Mouse (Mus musculus) bone marrow, adult 2 months (tissue): ENCODE results near the gene Bcap29. TPM values are rescaled to one million over a fixed set of nuclear protein-coding genes. Genes with fewer than 3 reads are reported as not detected.

Experiments
- H3K27ac ChIP-seq: fragments of 200-500 bp; 2 replicates; pipeline ENCODE4 v1.5.1; 2012; ENCODE audit warnings: low read depth, mild to moderate bottlenecking, control low read depth, inconsistent platforms, low read length; ENCODE audit not compliant: control insufficient read depth, poor library complexity, insufficient read depth
- H3K4me1 ChIP-seq: fragments of 200-500 bp; 2 replicates; pipeline ENCODE4 v1.6.1; 2011; ENCODE audit warnings: low read length; ENCODE audit not compliant: control insufficient read depth, insufficient read depth
- H3K4me3 ChIP-seq: fragments of 200-500 bp; replicated peaks from 2 replicates; pipeline ENCODE3; 2011; ENCODE audit warnings: mild to moderate bottlenecking, low read depth, low read length, control low read depth; ENCODE audit not compliant: control insufficient read depth
- CTCF ChIP-seq: fragments of 200-500 bp; IDR thresholded peaks from 2 replicates; pipeline ENCODE4 v1.5.1; 2011; ENCODE audit warnings: low read length, control low read depth; ENCODE audit not compliant: control insufficient read depth, insufficient read depth
- POLR2A ChIP-seq: fragments of 200-500 bp; IDR thresholded peaks from 2 replicates; pipeline ENCODE4 v1.6.1; 2011; ENCODE audit warnings: low read depth, mild to moderate bottlenecking, control low read depth, low read length, borderline replicate concordance; ENCODE audit not compliant: control insufficient read depth
- WGBS: fragments of 180-500 bp; shearing (Covaris S2); methylation state at CpG from one replicate; pipeline ENCODE4 v1.1.7; 2018; 5-methylcytosine and 5-hydroxymethylcytosine counted together
- polyA plus RNA-seq: library from polyadenylated mRNA; stranded (reverse); fragments of >200 nt; gene quantifications from 2 replicates; pipeline ENCODE4 v1.2.4, GENCODE M21; 2011; ENCODE audit warnings: low replicate concordance; ENCODE audit not compliant: missing spikeins, insufficient read depth, insufficient read length

The Bcap29 gene
- 10.4 and 12.6 TPM in 2 replicates for polyA plus RNA-seq

- peak within 1 kb of the TSS; percentile 35 for H3K27ac ChIP-seq
- no peak for TF ChIP-seq POLR2A
- no peak for TF ChIP-seq CTCF
- 2% methylated on average over 73 of the region's 73 CpGs for WGBS
- H3K4me1 ChIP-seq, result no peaks in the 10 kb centered on the region; the same call in 1 of the 2 replicates
- H3K4me3 ChIP-seq, result peak within 1 kb of the TSS; percentile 80
Observed at GRCm38 (mm10) chr12:31634343-31635239, at the start of gene Bcap29. Bcap29 (minus strand) TSS chr12:31634658.

- 72% methylated on average over 3 of the region's 3 CpGs for WGBS
- H3K27ac ChIP-seq, result no peak overlapping the region
- H3K4me3 ChIP-seq, result no peak overlapping the region
- no peaks in the 10 kb centered on the region for H3K4me1 ChIP-seq
- no peak for TF ChIP-seq POLR2A
- no peak for TF ChIP-seq CTCF
Observed at GRCm38 (mm10) chr12:31667187-31667586, 32.7 kb upstream of the Bcap29 start.

GRCm38 (mm10) chr12:31665999-31666398, 31.5 kb upstream of the Bcap29 start:
- Histone ChIP-seq H3K4me3 (no peak overlapping the region), H3K27ac (no peak overlapping the region), H3K4me1 (no peaks in the 10 kb centered on the region)
- TF ChIP-seq POLR2A, result no peak
- TF ChIP-seq CTCF, result no peak
- 86% methylated on average over 6 of the region's 6 CpGs for WGBS

GRCm38 (mm10) chr12:31656841-31657240, 22.4 kb upstream of the Bcap29 start:
- H3K27ac ChIP-seq, result no peak overlapping the region
- WGBS, result 93% methylated on average over 2 of the region's 2 CpGs

GRCm38 (mm10) chr12:31654965-31655477, 20.6 kb upstream of the Bcap29 start:
- TF ChIP-seq POLR2A, result no peak
- peak overlapping the region; percentile 70 for H3K27ac ChIP-seq
- peak overlapping the region; percentile 100 for H3K4me3 ChIP-seq
- WGBS, result under 1% methylated on average over 29 of the region's 29 CpGs
- H3K4me1 ChIP-seq, result no peaks in the 10 kb centered on the region; the same call in 1 of the 2 replicates

More at GRCm38 (mm10) chr12:31656841-31657240, 22.4 kb upstream of the Bcap29 start:
- TF ChIP-seq CTCF, result no peak
- no peak for TF ChIP-seq POLR2A
- Histone ChIP-seq H3K4me3 (no peak overlapping the region), H3K4me1 (no peaks in the 10 kb centered on the region; the same call in 1 of the 2 replicates)

- no peak for TF ChIP-seq CTCF
- peak; percentile 73; the same call in 1 of the 2 replicates for TF ChIP-seq POLR2A
- H3K4me1 ChIP-seq, result no peaks in the 10 kb centered on the region; the same call in 1 of the 2 replicates
- peak within 1 kb of the TSS; percentile 100 for H3K4me3 ChIP-seq
- WGBS, result 0% methylated on average over 47 of the region's 47 CpGs
- H3K27ac ChIP-seq, result peak within 1 kb of the TSS; percentile 77
Observed at GRCm38 (mm10) chr12:31654197-31654964, 19.9 kb upstream of the Bcap29 start, which contains the start of the genes Dus4l and Cog5. Dus4l (minus strand) TSS chr12:31654826. Cog5 (plus strand) TSS chr12:31654869.

- H3K4me1 ChIP-seq, result no peaks in the 10 kb centered on the region; the same call in 1 of the 2 replicates
- TF ChIP-seq POLR2A, result no peak
- no peak for TF ChIP-seq CTCF
- H3K4me3 ChIP-seq, result no peak overlapping the region
- H3K27ac ChIP-seq, result no peak overlapping the region
- 70% methylated on average over 5 of the region's 5 CpGs for WGBS
Observed at GRCm38 (mm10) chr12:31653611-31654010, 19.2 kb upstream of the Bcap29 start.

GRCm38 (mm10) chr12:31635240-31635607, 766 bp upstream of the Bcap29 start:
- Histone ChIP-seq H3K4me3 (no peak overlapping the region), H3K27ac (no peak overlapping the region), H3K4me1 (no peaks in the 10 kb centered on the region; the same call in 1 of the 2 replicates)
- 78% methylated on average over 3 of the region's 3 CpGs for WGBS
- no peak for TF ChIP-seq POLR2A
- TF ChIP-seq CTCF, result no peak
